Mouse (Mus musculus) MEL (cell line): ENCODE data around the gene Xrcc3.

Experiments
- CTCF ChIP-seq, 3 experiments: IDR thresholded peaks in 2 of 3; conservative IDR thresholded peaks in 1 of 3; 2 replicates each; pipeline ENCODE4 v1.5.1; 2011 to 2012; ENCODE audit warnings: low read length in 3 of 3, low read depth in 2 of 3, mild to moderate bottlenecking in 2 of 3, improper control_type of control experiment in 1 of 3, inconsistent platforms in 1 of 3, mixed read lengths in 1 of 3, moderate library complexity in 1 of 3; ENCODE audit not compliant: control insufficient read depth in 1 of 3, insufficient read depth in 1 of 3, poor library complexity in 1 of 3, severe bottlenecking in 1 of 3
- EP300 ChIP-seq, 2 experiments: IDR thresholded peaks; 2 replicates each; pipeline ENCODE4 v1.6.1; 2011; ENCODE audit warnings: improper control_type of control experiment in 2 of 2, low read length in 2 of 2, low read depth in 1 of 2, mild to moderate bottlenecking in 1 of 2
- GATA1 ChIP-seq: IDR thresholded peaks from 2 replicates; pipeline ENCODE4 v1.6.1; 2011; ENCODE audit warnings: low read depth, low read length, improper control_type of control experiment
- POLR2A ChIP-seq, 2 experiments: IDR thresholded peaks; 2 replicates each; pipeline ENCODE4 v1.6.1; 2011 to 2012; ENCODE audit warnings: low read length in 2 of 2, mild to moderate bottlenecking in 2 of 2, control low read depth in 1 of 2, improper control_type of control experiment in 1 of 2, low read depth in 1 of 2, moderate library complexity in 1 of 2; ENCODE audit not compliant: control insufficient read depth in 1 of 2, insufficient read depth in 1 of 2, poor library complexity in 1 of 2
- POLR2AphosphoS2 ChIP-seq: IDR thresholded peaks from 2 replicates; pipeline ENCODE4 v1.6.1; 2011; ENCODE audit warnings: low read length, improper control_type of control experiment
- RCOR1 ChIP-seq: IDR thresholded peaks from 2 replicates; pipeline ENCODE4 v1.6.1; 2012; ENCODE audit warnings: low read depth, mild to moderate bottlenecking, inconsistent platforms, low read length, improper control_type of control experiment
- SMC3 ChIP-seq: IDR thresholded peaks from 2 replicates; pipeline ENCODE4 v1.6.1; 2011; ENCODE audit warnings: low read depth, low read length, improper control_type of control experiment
- USF1 ChIP-seq: IDR thresholded peaks from 2 replicates; pipeline ENCODE4 v1.6.1; 2014; ENCODE audit warnings: low read depth, mild to moderate bottlenecking, inconsistent platforms, low read length, improper control_type of control experiment, moderate library complexity

- TF ChIP-seq GATA1 (no peak), EP300 (IDR thresholded peaks at IDR 0.05; ENCODE audit: low read depth in 1 of 2, low read length in 2 of 2) (no peak), POLR2AphosphoS2 (no peak), CTCF (IDR thresholded peaks at IDR 0.05 in 2 of 3, conservative IDR thresholded peaks at IDR 0.05 in 1 of 3; ENCODE audit: control insufficient read depth in 1 of 3, insufficient read depth in 1 of 3, low read depth in 2 of 3, low read length in 3 of 3, poor library complexity in 1 of 3, severe bottlenecking in 1 of 3) (peak; percentile 49 to 71 (median 64)), POLR2A (IDR thresholded peaks at IDR 0.05; ENCODE audit: control insufficient read depth in 1 of 2, insufficient read depth in 1 of 2, low read depth in 1 of 2, low read length in 2 of 2, poor library complexity in 1 of 2) (no peak), USF1 (no peak), SMC3 (peak; percentile 83), RCOR1 (no peak)
These were observed 37.6 kb upstream of the Xrcc3 start for GRCm38 (mm10) chr12:111851235-111851634.
